11 mouse cellular contexts compared by ENCODE assay signal in genomic region chr3:88529204-88530000, GRCm38 (mm10). TPM values are rescaled to one million over a fixed set of nuclear protein-coding genes. Genes with fewer than 3 reads are reported as not detected.
DNase-seq lines count a peak whose midpoint lies in the region; ATAC-seq and TF ChIP-seq lines count a peak whose summit lies in the region.
"Had no signal": no experiment of that assay in that cellular context is flagged by ENCODE, and none has a peak within 500 bp of the region (broad histone marks: within the 10 kb centered on the region; RNA-seq: fewer than 3 reads in every experiment).

No protein-coding gene starts in this region.

- peak overlapping the region; percentile 38; the same call in 1 of the 2 replicates for H3K9ac ChIP-seq in kidney, postnatal 0 days (ENCODE audit: low read depth, low read length)
- peak overlapping the region; percentile 93 for H3K9ac ChIP-seq in intestine, embryonic 15.5 days
- H3K9ac ChIP-seq in neural tube, embryonic 15.5 days (replicated peaks): peak overlapping the region; percentile 99
- H3K9ac ChIP-seq: liver, embryonic 14.5 days had no signal

- H3K27me3 ChIP-seq in kidney, postnatal 0 days (ENCODE audit: insufficient read depth, low read length): no peaks in the 10 kb centered on the region
- no peaks in the 10 kb centered on the region for H3K27me3 ChIP-seq in forebrain, embryonic 10.5 days (ENCODE audit: poor library complexity, severe bottlenecking)
- H3K27me3 ChIP-seq in intestine, embryonic 15.5 days (replicated peaks): no peaks in the 10 kb centered on the region
- no peaks in the 10 kb centered on the region for H3K27me3 ChIP-seq in neural tube, embryonic 15.5 days (replicated peaks)
- H3K27me3 ChIP-seq: Patski had no signal

- no peaks in the 10 kb centered on the region for H3K9me3 ChIP-seq in kidney, postnatal 0 days (replicated peaks; ENCODE audit: low read length)
- H3K9me3 ChIP-seq in forebrain, embryonic 10.5 days: no peaks in the 10 kb centered on the region
- no peaks in the 10 kb centered on the region for H3K9me3 ChIP-seq in intestine, embryonic 15.5 days
- H3K9me3 ChIP-seq in neural tube, embryonic 15.5 days (replicated peaks): no peaks in the 10 kb centered on the region

- peak overlapping the region; percentile 40; the same call in 1 of the 2 replicates for H3K27ac ChIP-seq in kidney, postnatal 0 days
- H3K27ac ChIP-seq in forebrain, embryonic 10.5 days: peak overlapping the region; percentile 99
- 0 out of 2 replicates have a peak overlapping the region, but pooled peaks have one; percentile 13 for H3K27ac ChIP-seq in intestine, embryonic 15.5 days
- H3K27ac ChIP-seq in neural tube, embryonic 15.5 days (replicated peaks): peak overlapping the region; percentile 39
- H3K27ac ChIP-seq: liver, embryonic 14.5 days had no signal

- WGBS in kidney, postnatal 0 days: 36% methylated on average over 7 of the region's 7 CpGs
- WGBS in forebrain, embryonic 10.5 days: 32% methylated on average over 7 of the region's 7 CpGs
- 43% methylated on average over 7 of the region's 7 CpGs for WGBS in intestine, embryonic 15.5 days
- WGBS in neural tube, embryonic 15.5 days: 14% methylated on average over 7 of the region's 7 CpGs

- no peak overlapping the region for H3K4me3 ChIP-seq in kidney, postnatal 0 days (replicated peaks; ENCODE audit: low read depth, low read length)
- H3K4me3 ChIP-seq in forebrain, embryonic 10.5 days: peak overlapping the region; percentile 93
- H3K4me3 ChIP-seq in intestine, embryonic 15.5 days (replicated peaks): peak overlapping the region; percentile 56
- peak overlapping the region; percentile 89 for H3K4me3 ChIP-seq in neural tube, embryonic 15.5 days (replicated peaks)

- H3K4me1 ChIP-seq in kidney, postnatal 0 days (replicated peaks; ENCODE audit: insufficient read depth, low read length): peaks cover 32% of the 10 kb centered on the region
- H3K4me1 ChIP-seq in forebrain, embryonic 10.5 days: peaks cover 72% of the 10 kb centered on the region
- H3K4me1 ChIP-seq in intestine, embryonic 15.5 days (replicated peaks): peaks cover 40% of the 10 kb centered on the region
- H3K4me1 ChIP-seq in neural tube, embryonic 15.5 days: peaks cover 59% of the 10 kb centered on the region

- H3K4me2 ChIP-seq in kidney, postnatal 0 days (ENCODE audit: low read length): peak overlapping the region; percentile 89
- H3K4me2 ChIP-seq in intestine, embryonic 15.5 days (replicated peaks): peak overlapping the region; percentile 82
- peak overlapping the region; percentile 89 for H3K4me2 ChIP-seq in neural tube, embryonic 15.5 days

- DNase-seq in kidney, postnatal 0 days (ENCODE audit: low spot score): no peak
- DNase-seq in kidney, postnatal 4 days: no peak
- no peak for DNase-seq in forebrain, embryonic 10.5 days (ENCODE audit: extremely low spot score, low spot score)
- no peak for DNase-seq in thymus, postnatal 25 days
- no peak for DNase-seq in urinary bladder, postnatal 4 days (ENCODE audit: low spot score in 2 of 2)
- DNase-seq: thymus, postnatal 36 days had no signal

- no peaks in the 10 kb centered on the region for H3K36me3 ChIP-seq in kidney, postnatal 0 days (ENCODE audit: insufficient read depth, low read length)
- peaks cover 25% of the 10 kb centered on the region for H3K36me3 ChIP-seq in forebrain, embryonic 10.5 days (replicated peaks)
- H3K36me3 ChIP-seq in intestine, embryonic 15.5 days: peaks cover 8% of the 10 kb centered on the region; the same call in 1 of the 2 replicates
- H3K36me3 ChIP-seq in neural tube, embryonic 15.5 days: 0 out of 2 replicates have a peak, but pooled peaks cover 2% of the 10 kb centered on the region

- no peak for ATAC-seq in kidney, postnatal 0 days (replicated peaks; ENCODE audit: low FRiP score, low read depth)
- no peak for ATAC-seq in intestine, embryonic 15.5 days
- no peak for ATAC-seq in neural tube, embryonic 15.5 days (ENCODE audit: low FRiP score)
- ATAC-seq in inflammation-experienced regulatory T-cells, adult 6 months: no peak
- ATAC-seq: Patski had no signal

- TF ChIP-seq CTCF in kidney, postnatal 0 days (IDR thresholded peaks at IDR 0.05; ENCODE audit: low read depth): no peak

RNA-seq across cellular contexts. Expression of gene Mex3a, which starts 2.8 kb away (rescaled TPM):
- 12.5 and 13.8 TPM in 2 replicates for polyA plus RNA-seq in kidney, postnatal 0 days (2015; fragmentation: Nextera tagmentation; extraction: Ambion mirVana)
- polyA plus RNA-seq in forebrain, embryonic 10.5 days (2016; fragmentation: Nextera tagmentation; extraction: Ambion mirVana): 27.4 and 28.6 TPM in 2 replicates
- 9.6 and 11.2 TPM in 2 replicates for polyA plus RNA-seq in intestine, embryonic 15.5 days (2015; fragmentation: Nextera tagmentation; extraction: Ambion mirVana)
- 18.6 and 19.2 TPM in 2 replicates for polyA plus RNA-seq in neural tube, embryonic 15.5 days (2015; fragmentation: Nextera tagmentation; extraction: Ambion mirVana)
- under 1 TPM; 0.17 to 0.20 (median 0.18) TPM for polyA plus RNA-seq in inflammation-experienced regulatory T-cells, adult 6 months (2017; shearing (Covaris generic))

RNA-seq across cellular contexts. Expression of gene Rab25, which starts 18.7 kb away (rescaled TPM):
- 27.4 and 28.9 TPM in 2 replicates for polyA plus RNA-seq in kidney, postnatal 0 days (2015; fragmentation: Nextera tagmentation; extraction: Ambion mirVana)
- 2.8 and 4.0 TPM in 2 replicates for polyA plus RNA-seq in forebrain, embryonic 10.5 days (2016; fragmentation: Nextera tagmentation; extraction: Ambion mirVana)
- polyA plus RNA-seq in intestine, embryonic 15.5 days (2015; fragmentation: Nextera tagmentation; extraction: Ambion mirVana): 75.2 and 89.8 TPM in 2 replicates
- polyA plus RNA-seq in neural tube, embryonic 15.5 days (2015; fragmentation: Nextera tagmentation; extraction: Ambion mirVana): 0.29 and 4.1 TPM in 2 replicates
- not detected for polyA plus RNA-seq in inflammation-experienced regulatory T-cells, adult 6 months (2017; shearing (Covaris generic))

RNA-seq across cellular contexts. Expression of gene Lmna, which starts 19.6 kb away (rescaled TPM):
- polyA plus RNA-seq in kidney, postnatal 0 days (2015; fragmentation: Nextera tagmentation; extraction: Ambion mirVana): 99.3 and 108 TPM in 2 replicates
- 11.6 and 11.8 TPM in 2 replicates for polyA plus RNA-seq in forebrain, embryonic 10.5 days (2016; fragmentation: Nextera tagmentation; extraction: Ambion mirVana)
- polyA plus RNA-seq in intestine, embryonic 15.5 days (2015; fragmentation: Nextera tagmentation; extraction: Ambion mirVana): 120 TPM in 2 replicates
- polyA plus RNA-seq in neural tube, embryonic 15.5 days (2015; fragmentation: Nextera tagmentation; extraction: Ambion mirVana): 70.3 and 78.7 TPM in 2 replicates
- 1 to 10 TPM; 2.6 to 8.0 (median 4.0) TPM for polyA plus RNA-seq in inflammation-experienced regulatory T-cells, adult 6 months (2017; shearing (Covaris generic))

RNA-seq across cellular contexts. Expression of gene Lamtor2, which starts 23.5 kb away (rescaled TPM):
- 164 and 173 TPM in 2 replicates for polyA plus RNA-seq in kidney, postnatal 0 days (2015; fragmentation: Nextera tagmentation; extraction: Ambion mirVana)
- 172 and 174 TPM in 2 replicates for polyA plus RNA-seq in forebrain, embryonic 10.5 days (2016; fragmentation: Nextera tagmentation; extraction: Ambion mirVana)
- 188 and 231 TPM in 2 replicates for polyA plus RNA-seq in intestine, embryonic 15.5 days (2015; fragmentation: Nextera tagmentation; extraction: Ambion mirVana)
- polyA plus RNA-seq in neural tube, embryonic 15.5 days (2015; fragmentation: Nextera tagmentation; extraction: Ambion mirVana): 189 and 193 TPM in 2 replicates
- 100 to 1,000 TPM; 149 to 189 (median 187) TPM for polyA plus RNA-seq in inflammation-experienced regulatory T-cells, adult 6 months (2017; shearing (Covaris generic))

RNA-seq across cellular contexts. Expression of gene Ubqln4, which starts 24.2 kb away (rescaled TPM):
- polyA plus RNA-seq in kidney, postnatal 0 days (2015; fragmentation: Nextera tagmentation; extraction: Ambion mirVana): 35.1 and 35.9 TPM in 2 replicates
- polyA plus RNA-seq in forebrain, embryonic 10.5 days (2016; fragmentation: Nextera tagmentation; extraction: Ambion mirVana): 73.4 and 77.4 TPM in 2 replicates
- polyA plus RNA-seq in intestine, embryonic 15.5 days (2015; fragmentation: Nextera tagmentation; extraction: Ambion mirVana): 43.6 and 43.7 TPM in 2 replicates
- polyA plus RNA-seq in neural tube, embryonic 15.5 days (2015; fragmentation: Nextera tagmentation; extraction: Ambion mirVana): 39.2 and 40.1 TPM in 2 replicates
- 10 to 100 TPM in 2 of 3 experiments, 1 to 10 TPM in 1; 9.8 to 15.5 (median 12.1) TPM for polyA plus RNA-seq in inflammation-experienced regulatory T-cells, adult 6 months (2017; shearing (Covaris generic))

Comparison
In these comparisons a context has a peak if more than half of its experiments do, and no peak if none do; other contexts are left out.
1. H3K27ac ChIP-seq: peak in every context shown above with its lines; median percentile 99 in forebrain, embryonic 10.5 days; 40 in kidney, postnatal 0 days; 39 in neural tube, embryonic 15.5 days; 13 in intestine, embryonic 15.5 days.
2. H3K9ac ChIP-seq: peak in every context shown above with its lines; median percentile 99 in neural tube, embryonic 15.5 days; 93 in intestine, embryonic 15.5 days; 38 in kidney, postnatal 0 days.